Mouse (Mus musculus) CH12F3 (cell line): Measurements from ENCODE around the gene Sh3bp1.

ENCODE experiments used
- in situ Hi-C: fragments of 300-500 bp; cut with MboI; formaldehyde crosslinking; loops from 2 replicates; pipeline ENCODE4 v1.14.3; 2020; ENCODE audit warnings: low sequenced_read_pairs

The Sh3bp1 gene

GRCm38 (mm10) chr15:78914091-78914822 lies 14.7 kb downstream of the Sh3bp1 start:
- in situ Hi-C loops: no loop called here

DNA sequence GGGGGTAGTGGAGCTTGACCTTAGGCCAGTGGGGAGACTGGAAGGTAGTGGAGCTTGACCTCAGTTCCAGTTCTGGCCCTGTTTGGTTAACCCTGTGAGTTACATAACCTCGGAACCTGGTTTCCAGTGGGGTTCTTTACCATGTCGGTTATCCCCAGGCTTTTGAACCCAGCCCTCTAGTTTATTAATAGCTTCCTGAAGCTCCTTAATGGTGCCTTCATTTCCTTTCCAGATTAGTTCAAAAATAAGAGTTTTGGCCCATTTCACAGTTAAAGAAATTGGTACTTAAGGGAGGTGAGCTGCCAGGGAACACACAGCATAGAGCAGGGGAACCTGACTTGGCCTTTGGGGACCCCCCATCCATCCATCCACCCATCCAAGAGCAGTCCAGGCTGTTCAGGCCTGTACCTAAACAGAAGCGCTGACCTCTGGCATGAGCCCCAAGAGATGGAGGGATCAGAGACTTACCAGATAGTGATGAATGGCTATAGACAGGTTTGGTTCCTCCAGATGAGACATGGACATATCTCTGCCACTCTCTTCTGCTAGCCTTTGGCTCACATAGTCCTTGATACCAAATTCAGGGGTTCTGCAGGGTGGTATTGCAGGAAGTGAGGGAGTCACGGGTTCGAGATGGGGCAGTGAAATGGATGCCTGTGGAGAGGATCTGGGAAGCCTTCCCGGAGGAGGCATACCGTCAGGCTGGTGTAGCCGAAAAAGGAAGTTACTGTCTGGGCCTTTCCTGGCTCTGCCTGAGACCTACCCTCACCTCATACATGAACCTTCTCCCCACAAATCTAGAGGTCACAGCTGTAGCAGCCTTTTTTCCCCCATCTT lies 15.5 kb downstream of the Sh3bp1 start:
- in situ Hi-C loops: no loop called here

DNA sequence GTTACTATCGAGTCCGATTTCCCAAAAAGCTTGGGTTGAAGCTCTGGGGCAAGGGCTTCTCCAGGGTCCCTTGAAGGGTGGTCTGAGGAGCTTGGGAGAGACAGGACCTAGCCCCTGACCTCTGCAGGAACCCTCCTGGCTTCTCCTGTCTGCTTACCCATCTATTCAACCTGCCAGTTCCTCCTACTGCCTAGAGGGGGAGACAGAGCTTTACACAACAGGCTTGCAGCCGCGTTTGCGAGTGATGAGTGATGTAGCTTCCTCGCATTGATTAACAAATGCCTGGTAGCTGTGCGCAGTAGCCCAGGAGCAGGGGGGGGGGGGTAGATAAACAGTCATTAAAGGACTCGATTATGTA lies 16.1 kb downstream of the Sh3bp1 start:
- in situ Hi-C loops: no loop called here

DNA sequence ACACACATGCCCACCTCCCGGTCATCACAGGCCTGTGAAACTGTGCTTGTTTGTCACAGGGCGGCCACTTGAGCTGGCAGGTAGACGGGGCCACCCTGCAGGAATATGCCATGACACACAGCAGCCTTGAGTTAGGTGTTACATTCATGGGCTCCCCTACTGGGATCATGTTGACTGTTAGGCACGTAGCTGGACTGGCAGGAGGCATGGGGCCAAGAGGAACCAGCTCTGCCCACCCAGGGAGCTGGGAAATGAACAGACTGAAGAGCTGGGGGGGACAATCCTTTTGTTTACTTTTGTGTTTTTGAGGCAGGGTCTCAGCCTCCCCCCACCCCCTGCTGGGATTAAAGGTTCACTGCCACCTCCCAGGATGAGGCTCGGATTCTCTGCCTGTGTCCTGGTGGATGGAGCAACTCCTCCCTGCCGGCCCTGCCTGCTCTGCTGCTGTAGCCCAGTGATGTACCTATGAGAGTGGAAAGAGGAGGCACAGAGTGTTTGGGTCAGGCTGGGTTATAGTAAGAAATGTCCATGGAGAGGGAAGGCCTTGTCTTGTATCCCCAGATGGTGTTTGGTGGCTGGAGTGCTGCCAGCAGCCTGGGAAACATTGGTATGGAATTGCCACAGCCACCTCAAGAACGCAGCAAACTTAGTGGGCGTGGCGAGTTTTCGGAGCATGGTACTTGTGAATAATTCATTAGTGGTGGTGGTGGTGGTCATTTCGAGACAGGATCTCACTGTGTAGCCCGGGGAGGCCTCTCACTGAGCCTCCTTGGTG lies 16.7 kb downstream of the Sh3bp1 start:
- in situ Hi-C loops: no loop called here

- in situ Hi-C loops: no loop called here
Measured at GRCm38 (mm10) chr15:78918126-78918525, 18.6 kb downstream of the Sh3bp1 start.

- in situ Hi-C loops: no loop called here
Measured at GRCm38 (mm10) chr15:78919914-78920313, 20.3 kb downstream of the Sh3bp1 start.

DNA sequence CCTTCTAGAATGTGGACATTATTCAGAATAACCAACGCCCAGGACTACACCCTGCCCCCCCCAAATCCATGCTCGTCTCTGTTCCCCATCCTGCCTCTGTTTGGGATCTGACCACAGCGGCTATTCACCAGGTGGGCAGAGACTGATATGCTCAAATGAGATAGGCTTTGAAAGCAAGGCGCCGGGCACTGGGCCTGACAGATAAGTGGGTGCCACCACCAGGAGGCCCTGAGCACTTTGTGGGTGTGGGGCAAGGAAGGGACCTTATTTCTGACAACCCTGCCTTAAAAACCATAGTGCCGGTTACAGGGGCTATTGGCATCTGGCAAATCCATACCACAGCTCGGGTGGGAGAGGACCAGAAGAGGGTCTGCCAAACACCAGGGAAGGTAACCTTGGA lies 23.1 kb downstream of the Sh3bp1 start:
- in situ Hi-C loops: no loop called here

- in situ Hi-C loops: no loop called here
Measured at GRCm38 (mm10) chr15:78923585-78923984, 24.0 kb downstream of the Sh3bp1 start.

GRCm38 (mm10) chr15:78925129-78925528 lies 25.6 kb downstream of the Sh3bp1 start:
- in situ Hi-C loops: no loop called here

GRCm38 (mm10) chr15:78926021-78926919 lies 26.7 kb downstream of the Sh3bp1 start, which contains the start of gene Lgals1:
TSS of gene Lgals1 (plus strand) at chr15:78926725.
- in situ Hi-C loops: no loop called here

GRCm38 (mm10) chr15:78927021-78927787 lies 27.6 kb downstream of the Sh3bp1 start:
- in situ Hi-C loops: no loop called here

DNA sequence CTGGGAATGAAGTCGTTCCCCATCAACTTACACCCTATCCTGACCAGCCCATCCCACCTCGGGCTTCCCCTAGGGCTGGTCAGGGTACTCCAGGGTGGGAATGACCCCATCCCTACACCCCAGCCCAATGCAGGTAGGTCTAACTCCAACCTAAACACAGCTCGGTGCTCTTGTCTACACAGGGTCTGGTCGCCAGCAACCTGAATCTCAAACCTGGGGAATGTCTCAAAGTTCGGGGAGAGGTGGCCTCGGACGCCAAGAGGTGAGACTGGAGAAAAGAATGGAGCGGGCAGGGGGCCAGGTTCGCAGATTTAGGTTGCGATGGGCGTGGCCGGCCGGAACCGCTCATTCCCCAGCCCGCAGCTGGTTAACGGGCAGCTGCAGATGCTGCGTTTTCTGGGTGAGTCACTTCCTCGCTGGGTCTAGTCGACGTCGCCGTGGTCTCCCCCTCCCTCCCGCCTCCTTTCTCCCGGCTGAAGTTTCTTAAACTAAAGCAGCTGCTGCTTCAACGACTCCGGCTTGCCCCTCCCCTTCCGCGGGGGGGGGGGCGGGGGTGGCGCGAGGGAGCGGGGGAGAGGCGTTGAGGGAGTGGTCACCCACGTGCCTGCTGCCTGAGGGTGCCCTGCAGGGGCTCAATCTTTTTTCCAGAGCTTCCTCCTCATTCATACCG lies 28.4 kb downstream of the Sh3bp1 start:
- in situ Hi-C loops: no loop called here

DNA sequence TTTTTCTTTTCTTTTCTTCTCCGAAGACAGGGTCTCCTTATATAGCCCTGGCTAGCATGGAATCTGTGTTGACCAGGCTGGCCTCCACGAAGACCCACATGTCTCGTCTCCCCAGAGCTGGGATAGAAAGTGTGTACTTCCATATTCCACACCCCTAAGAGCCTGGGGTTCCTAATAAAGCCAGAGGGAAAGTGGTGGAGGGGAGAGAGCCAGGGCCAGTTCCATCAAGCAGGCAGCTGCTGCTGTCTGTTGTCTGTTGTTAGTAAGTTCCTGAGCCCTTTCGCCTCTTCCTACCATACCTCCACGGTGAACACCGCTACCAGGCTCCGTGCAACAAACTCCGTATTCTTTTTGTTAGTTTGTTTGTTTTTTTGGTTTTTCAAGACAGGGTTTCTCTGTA lies 29.0 kb downstream of the Sh3bp1 start:
- in situ Hi-C loops: no loop called here

GRCm38 (mm10) chr15:78930192-78930706 lies 30.7 kb downstream of the Sh3bp1 start:
- in situ Hi-C loops: no loop called here

GRCm38 (mm10) chr15:78930801-78931426 lies 31.3 kb downstream of the Sh3bp1 start:
- in situ Hi-C loops: no loop called here

GRCm38 (mm10) chr15:78931577-78931976 lies 32.0 kb downstream of the Sh3bp1 start:
- in situ Hi-C loops: no loop called here

DNA sequence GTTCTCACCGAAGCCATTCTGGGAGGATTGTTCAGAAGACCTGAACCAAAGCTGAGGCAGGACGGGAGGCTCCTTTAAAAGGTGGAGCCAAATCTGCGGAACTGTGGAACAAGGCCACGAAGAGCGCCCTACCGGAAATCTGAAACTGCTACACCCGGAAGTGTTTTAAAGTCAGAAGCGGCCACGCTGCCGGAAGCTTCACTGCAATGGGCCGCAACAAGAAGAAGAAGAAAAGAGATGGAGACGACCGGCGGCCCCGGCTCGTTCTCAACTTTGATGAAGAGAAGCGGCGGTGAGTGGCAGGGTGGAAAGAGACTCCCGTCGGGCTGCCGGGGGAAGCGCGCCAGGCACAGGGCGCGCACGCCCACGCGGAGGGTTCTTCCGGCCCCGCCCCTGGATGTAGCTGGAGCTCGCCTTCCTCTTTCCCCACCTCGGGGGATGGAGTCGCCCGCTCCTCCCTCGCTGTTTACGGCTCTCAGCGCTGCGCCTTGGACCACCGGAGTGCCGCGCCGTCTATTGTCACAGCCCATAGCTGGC lies 35.3 kb downstream of the Sh3bp1 start, which contains the start of gene Nol12:
Gene Nol12 (plus strand): TSS at position 150 of the 537 bp plus-strand sequence.
- in situ Hi-C loops: no loop called here

GRCm38 (mm10) chr15:78936403-78936802 lies 36.8 kb downstream of the Sh3bp1 start:
- in situ Hi-C loops: no loop called here
